Mouse (Mus musculus) lung, embryonic 16.5 days (tissue): ENCODE data around the gene Mrpl51. TPM values are rescaled to one million over a fixed set of nuclear protein-coding genes. Genes with fewer than 3 reads are reported as not detected.
A peak's percentile ranks its signal among the peaks of the same experiment; 100 is the strongest.

Experiments used
- ATAC-seq: fragments of 200-750 bp; cut with Nextera tagmentation; 2 replicates; pipeline ENCODE4 v1.8.0; 2017; ENCODE audit warnings: low read depth, mild to moderate bottlenecking, moderate library complexity
- H3K27ac ChIP-seq: fragments of 300-500 bp; sonication (generic); 2 replicates; pipeline ENCODE4 v1.5.1; 2014; ENCODE audit warnings: mild to moderate bottlenecking, control low read depth, low read length
- H3K27me3 ChIP-seq: fragments of 300-500 bp; sonication (generic); 2 replicates; pipeline ENCODE4 v1.6.1; 2014; ENCODE audit warnings: low read depth, low read length, mixed read lengths; ENCODE audit not compliant: control insufficient read depth, insufficient read depth
- H3K36me3 ChIP-seq: fragments of 300-500 bp; sonication (generic); 2 replicates; pipeline ENCODE4 v1.6.1; 2014; ENCODE audit warnings: low read length; ENCODE audit not compliant: control insufficient read depth, insufficient read depth
- H3K4me1 ChIP-seq: fragments of 300-500 bp; sonication (generic); replicated peaks from 2 replicates; pipeline ENCODE4 v1.6.1; 2014; ENCODE audit warnings: low read length, mixed read lengths; ENCODE audit not compliant: control insufficient read depth, insufficient read depth
- H3K4me2 ChIP-seq: fragments of 300-500 bp; sonication (generic); 2 replicates; pipeline ENCODE4 v1.6.1; 2014; ENCODE audit warnings: low read depth, low read length, control low read depth
- H3K4me3 ChIP-seq: fragments of 300-500 bp; sonication (generic); 2 replicates; pipeline ENCODE4 v1.5.1; 2014; ENCODE audit warnings: mild to moderate bottlenecking, low read length, control low read depth
- H3K9ac ChIP-seq: fragments of 300-500 bp; sonication (generic); 2 replicates; pipeline ENCODE4 v1.6.1; 2014; ENCODE audit warnings: low read length, control low read depth
- H3K9me3 ChIP-seq: fragments of 300-500 bp; sonication (generic); 2 replicates; pipeline ENCODE4 v1.6.1; 2016; ENCODE audit warnings: low read length; ENCODE audit not compliant: control insufficient read depth
- WGBS: fragments of 180-500 bp; shearing (Covaris S2); extraction: QIAGEN DNeasy Blood & Tissue Kit; methylation state at CpG from one replicate; pipeline ENCODE4 v1.1.7; 2014; 5-methylcytosine and 5-hydroxymethylcytosine counted together
- polyA plus RNA-seq: library from polyadenylated mRNA; unstranded; fragments of >200 nt; fragmentation: Nextera tagmentation; extraction: Ambion mirVana; gene quantifications from 2 replicates; pipeline ENCODE4 v1.2.1, GENCODE M21; 2015

The Mrpl51 gene
- polyA plus RNA-seq, 1 experiment from 2014 or later = 226 TPM

- H3K4me2 ChIP-seq = no peak overlapping the region
- H3K27ac ChIP-seq = no peak overlapping the region
- H3K9ac ChIP-seq = no peak overlapping the region
- H3K9me3 ChIP-seq = no peaks in the 10 kb centered on the region
- peaks cover 1% of the 10 kb centered on the region; the same call in 1 of the 2 replicates for H3K27me3 ChIP-seq
- 69% methylated on average over 4 of the region's 4 CpGs for WGBS
- peaks cover 6% of the 10 kb centered on the region; the same call in 1 of the 2 replicates for H3K4me1 ChIP-seq
- ATAC-seq = no peak
- H3K4me3 ChIP-seq = no peak overlapping the region
- no peaks in the 10 kb centered on the region for H3K36me3 ChIP-seq
Measured at GRCm38 (mm10) chr6:125218963-125219362, 27.4 kb downstream of the Mrpl51 start.

- H3K4me1 ChIP-seq = peaks cover 2% of the 10 kb centered on the region; the same call in 1 of the 2 replicates
- H3K4me3 ChIP-seq = no peak overlapping the region
- no peak for ATAC-seq
- no peaks in the 10 kb centered on the region for H3K36me3 ChIP-seq
- H3K27ac ChIP-seq = no peak overlapping the region
- no peak overlapping the region for H3K9ac ChIP-seq
- H3K9me3 ChIP-seq = no peaks in the 10 kb centered on the region
- no peaks in the 10 kb centered on the region for H3K27me3 ChIP-seq
- H3K4me2 ChIP-seq = no peak overlapping the region
- WGBS = 87% methylated on average over 20 of the region's 20 CpGs
Measured at GRCm38 (mm10) chr6:125221115-125221745, 29.6 kb downstream of the Mrpl51 start.

- Histone ChIP-seq H3K9ac (no peak overlapping the region), H3K27me3 (no peaks in the 10 kb centered on the region), H3K4me3 (no peak overlapping the region), H3K9me3 (no peaks in the 10 kb centered on the region), H3K4me1 (no peaks in the 10 kb centered on the region), H3K27ac (no peak overlapping the region), H3K36me3 (no peaks in the 10 kb centered on the region), H3K4me2 (no peak overlapping the region)
- ATAC-seq = no peak
- 46% methylated on average over 2 of the region's 2 CpGs for WGBS
Measured at GRCm38 (mm10) chr6:125222146-125222545, 30.5 kb downstream of the Mrpl51 start.

- Histone ChIP-seq H3K9me3 (no peaks in the 10 kb centered on the region), H3K4me2 (no peak overlapping the region), H3K4me3 (no peak overlapping the region), H3K27me3 (no peaks in the 10 kb centered on the region), H3K27ac (no peak overlapping the region), H3K9ac (no peak overlapping the region), H3K36me3 (no peaks in the 10 kb centered on the region), H3K4me1 (no peaks in the 10 kb centered on the region)
- 58% methylated on average over 3 of the region's 3 CpGs for WGBS
- ATAC-seq = no peak
Measured at GRCm38 (mm10) chr6:125222577-125222976, 31.0 kb downstream of the Mrpl51 start.

GRCm38 (mm10) chr6:125225518-125226115 lies 34.0 kb downstream of the Mrpl51 start:
- Histone ChIP-seq H3K4me2 (no peak overlapping the region), H3K9me3 (no peaks in the 10 kb centered on the region), H3K27ac (no peak overlapping the region), H3K36me3 (no peaks in the 10 kb centered on the region), H3K27me3 (no peaks in the 10 kb centered on the region), H3K4me3 (no peak overlapping the region), H3K4me1 (no peaks in the 10 kb centered on the region; the same call in 1 of the 2 replicates), H3K9ac (no peak overlapping the region)
- WGBS = 85% methylated on average over 5 of the region's 5 CpGs
- ATAC-seq = no peak

GRCm38 (mm10) chr6:125230571-125230970 lies 39.0 kb downstream of the Mrpl51 start:
- peaks cover 16% of the 10 kb centered on the region; the same call in 1 of the 2 replicates for H3K4me1 ChIP-seq
- ATAC-seq = no peak
- no peak overlapping the region for H3K4me3 ChIP-seq
- H3K4me2 ChIP-seq = no peak overlapping the region; the same call in 1 of the 2 replicates
- no peaks in the 10 kb centered on the region for H3K27me3 ChIP-seq
- H3K27ac ChIP-seq = no peak overlapping the region
- no peaks in the 10 kb centered on the region for H3K9me3 ChIP-seq
- no peaks in the 10 kb centered on the region for H3K36me3 ChIP-seq
- no peak overlapping the region for H3K9ac ChIP-seq
- WGBS = 59% methylated on average over 9 of the region's 9 CpGs

GRCm38 (mm10) chr6:125231117-125232044 lies 39.8 kb downstream of the Mrpl51 start, which contains the start of gene Tapbpl:
Gene Tapbpl, minus strand, starts transcription at chr6:125231860.
- peak; percentile 54 for ATAC-seq

GRCm38 (mm10) chr6:125232045-125232437 lies 40.4 kb downstream of the Mrpl51 start:
- no peaks in the 10 kb centered on the region for H3K27me3 ChIP-seq
- peak overlapping the region; percentile 77 for H3K27ac ChIP-seq
- H3K36me3 ChIP-seq = no peaks in the 10 kb centered on the region
- peaks cover 16% of the 10 kb centered on the region; the same call in 1 of the 2 replicates for H3K4me1 ChIP-seq
- H3K4me3 ChIP-seq = peak overlapping the region; percentile 66
- ATAC-seq = peak; percentile 39
- no peaks in the 10 kb centered on the region for H3K9me3 ChIP-seq
- peak overlapping the region; percentile 83 for H3K9ac ChIP-seq
- H3K4me2 ChIP-seq = peak overlapping the region; percentile 90
- 35% methylated on average over 4 of the region's 4 CpGs for WGBS

More at GRCm38 (mm10) chr6:125231117-125232044, 39.8 kb downstream of the Mrpl51 start, which contains the start of gene Tapbpl:
- peak within 1 kb of the TSS; percentile 90 for H3K4me2 ChIP-seq
- no peaks in the 10 kb centered on the region for H3K27me3 ChIP-seq
- peak within 1 kb of the TSS; percentile 77 for H3K27ac ChIP-seq
- H3K36me3 ChIP-seq = no peaks in the 10 kb centered on the region
- peaks cover 16% of the 10 kb centered on the region; the same call in 1 of the 2 replicates for H3K4me1 ChIP-seq
- H3K9me3 ChIP-seq = no peaks in the 10 kb centered on the region
- 3% methylated on average over 16 of the region's 16 CpGs for WGBS
- H3K4me3 ChIP-seq = peak within 1 kb of the TSS; percentile 66
- H3K9ac ChIP-seq = peak within 1 kb of the TSS; percentile 83

- Histone ChIP-seq H3K4me1 (peaks cover 16% of the 10 kb centered on the region; the same call in 1 of the 2 replicates), H3K4me2 (no peak overlapping the region), H3K9me3 (no peaks in the 10 kb centered on the region), H3K9ac (no peak overlapping the region), H3K27me3 (no peaks in the 10 kb centered on the region), H3K27ac (no peak overlapping the region), H3K4me3 (no peak overlapping the region), H3K36me3 (no peaks in the 10 kb centered on the region)
- no peak for ATAC-seq
- WGBS = 66% methylated on average over 6 of the region's 6 CpGs
Measured at GRCm38 (mm10) chr6:125232516-125232915, 40.9 kb downstream of the Mrpl51 start.
